Mouse (Mus musculus) left cerebral cortex, postnatal 36 days (tissue): ENCODE measurements around the gene Tnfrsf21. TPM values are rescaled to one million over a fixed set of nuclear protein-coding genes. Genes with fewer than 3 reads are reported as not detected.
A peak's percentile ranks its signal among the peaks of the same experiment; 100 is the strongest.

Experiments used
- DNase-seq, 2 experiments: peaks; one replicate each; pipeline ENCODE4 v3.0.0; 2021 to 2022; ENCODE audit warnings: low spot score in 2 of 2, mixed read lengths in 1 of 2
- intact Hi-C: fragments of 180-260 bp; cut with DNase I; formaldehyde crosslinking; loops from one replicate; pipeline ENCODE4 v1.15.1; 2025
- total RNA-seq, 2 experiments: library from RNA; stranded (reverse); gene quantifications; 2 replicates each; pipeline ENCODE4 v1.2.3; 2021

Gene Tnfrsf21
- total RNA-seq, 2 experiments from 2014 or later = 76.9 to 79.8 TPM

- no peak for DNase-seq
- intact Hi-C loops = no loop called here
Measured at GRCm38 (mm10) chr17:43023637-43024217, 7.4 kb downstream of the Tnfrsf21 start.

DNA sequence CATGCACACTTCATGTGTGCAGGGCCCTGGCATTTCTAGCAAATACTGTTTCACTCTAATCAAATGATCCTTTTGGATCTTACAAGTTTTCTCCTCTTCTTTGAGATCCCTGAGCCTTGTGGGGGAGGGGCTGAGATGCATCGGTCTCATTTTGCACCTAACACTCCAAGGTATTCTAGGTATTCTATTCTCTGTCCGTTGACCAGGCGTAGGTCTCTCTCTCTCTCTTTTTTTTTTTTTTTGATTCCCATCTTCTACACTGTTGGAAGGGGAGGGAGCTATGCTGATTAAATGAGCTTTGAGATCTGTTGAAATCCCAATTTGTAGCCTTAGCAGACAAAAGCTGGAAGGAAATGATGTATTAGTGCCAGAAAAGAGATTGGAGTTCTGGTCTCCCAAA is 8.2 kb downstream of the Tnfrsf21 start:
- no peak for DNase-seq
- intact Hi-C loops = no loop called here

GRCm38 (mm10) chr17:43025048-43025447 is 8.7 kb downstream of the Tnfrsf21 start:
- no peak for DNase-seq
- intact Hi-C loops = no loop called here

GRCm38 (mm10) chr17:43025819-43026593 is 9.7 kb downstream of the Tnfrsf21 start:
- intact Hi-C loops = no loop called here
- no peak for DNase-seq

GRCm38 (mm10) chr17:43026708-43027107 is 10.4 kb downstream of the Tnfrsf21 start:
- intact Hi-C loops = no loop called here

DNA sequence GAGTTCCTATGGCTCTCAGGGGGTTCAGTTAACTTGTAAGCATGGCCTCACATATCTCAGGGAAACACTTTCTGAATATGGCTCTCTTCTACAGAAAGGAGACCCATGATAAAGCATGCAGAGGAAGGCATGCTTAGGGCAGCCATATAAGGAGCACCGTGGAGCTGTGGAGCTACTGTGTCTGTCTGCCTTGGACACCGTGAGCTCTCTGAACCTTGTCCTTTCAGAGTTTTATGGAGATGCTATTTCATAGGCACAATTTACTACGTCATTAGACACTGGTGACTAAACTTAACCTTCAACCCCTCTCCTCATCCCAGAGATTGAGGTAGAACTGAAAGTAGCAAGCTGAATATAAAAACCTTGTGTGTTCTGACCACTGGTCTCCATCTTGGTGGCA is 13.2 kb downstream of the Tnfrsf21 start:
- no peak for DNase-seq
- intact Hi-C loops = no loop called here

More at GRCm38 (mm10) chr17:43026708-43027107, 10.4 kb downstream of the Tnfrsf21 start:
- no peak for DNase-seq

DNA sequence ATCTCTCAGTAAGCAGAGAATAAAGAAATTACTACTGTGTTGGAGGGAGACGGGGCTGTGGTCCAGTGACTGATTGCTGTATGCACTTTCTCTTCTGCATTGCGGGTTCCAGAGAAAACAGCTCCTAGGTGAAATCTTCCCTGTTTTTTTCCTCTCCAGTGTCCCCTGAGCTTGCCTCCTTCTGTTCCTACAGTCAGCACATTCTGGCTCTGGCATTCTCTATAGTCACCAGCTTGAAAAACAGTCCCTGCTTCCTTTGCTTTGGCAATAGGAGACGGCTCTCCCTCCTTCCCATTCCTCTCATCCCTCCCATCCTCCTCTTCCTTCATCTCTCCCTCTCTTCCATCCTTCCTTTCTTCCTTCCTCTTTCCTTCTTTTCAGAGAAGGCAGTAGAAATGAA is 13.9 kb downstream of the Tnfrsf21 start:
- peak in 1 of 2 experiments; percentile 34 for DNase-seq
- intact Hi-C loops = no loop called here

- peak; percentile 27 to 32 for DNase-seq
- intact Hi-C loops = no loop called here
Measured at GRCm38 (mm10) chr17:43032489-43033036, 16.2 kb downstream of the Tnfrsf21 start.

DNA sequence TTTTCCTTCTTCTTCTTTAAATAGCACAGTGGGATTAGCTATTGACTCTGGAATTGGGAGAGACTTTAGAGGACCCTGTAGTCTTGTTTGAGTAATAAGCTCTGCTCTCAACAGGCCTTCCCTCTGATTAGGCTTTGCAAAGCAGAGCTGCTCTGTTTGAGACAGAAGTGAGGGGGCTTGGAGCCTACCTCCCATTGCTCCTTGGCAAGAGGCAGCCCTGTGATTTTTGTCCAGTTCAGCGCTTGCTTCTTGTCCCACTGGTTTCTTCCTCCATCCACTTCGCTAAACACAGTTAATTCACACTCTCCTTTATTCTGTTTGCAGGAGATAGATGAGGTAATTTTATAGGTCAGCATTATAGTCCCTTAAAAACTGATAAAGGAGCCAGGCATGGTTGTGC is 19.0 kb downstream of the Tnfrsf21 start:
- DNase-seq = no peak
- intact Hi-C loops = no loop called here

- DNase-seq = no peak
- intact Hi-C loops = no loop called here
Measured at GRCm38 (mm10) chr17:43036058-43036757, 19.9 kb downstream of the Tnfrsf21 start.

- intact Hi-C loops = no loop called here
- DNase-seq = no peak
Measured at GRCm38 (mm10) chr17:43040571-43040970, 24.2 kb downstream of the Tnfrsf21 start.

- intact Hi-C loops = no loop called here
- no peak for DNase-seq
Measured at GRCm38 (mm10) chr17:43050619-43051018, 34.3 kb downstream of the Tnfrsf21 start.

DNA sequence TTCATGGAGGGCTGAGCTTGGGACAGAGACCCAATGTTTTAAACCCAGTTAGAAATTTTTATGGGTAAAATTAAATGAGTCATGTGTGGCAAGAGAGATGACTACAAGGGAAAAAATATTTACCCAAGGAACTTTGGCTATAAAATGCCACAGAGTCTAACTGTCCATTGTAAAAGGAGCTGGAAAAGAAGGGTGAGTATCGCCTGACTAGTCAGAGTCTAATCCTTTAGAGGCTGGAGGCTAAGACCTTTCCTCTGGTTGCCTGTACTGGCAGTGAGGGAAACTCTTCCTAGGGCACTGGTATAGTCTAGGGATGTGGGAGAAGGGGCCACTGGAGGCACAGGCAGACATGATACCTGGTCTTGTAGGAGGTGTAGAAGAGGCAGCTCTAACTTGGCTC is 36.4 kb downstream of the Tnfrsf21 start:
- DNase-seq = no peak
- intact Hi-C loops = no loop called here

GRCm38 (mm10) chr17:43053943-43054342 is 37.6 kb downstream of the Tnfrsf21 start:
- DNase-seq = no peak
- intact Hi-C loops = no loop called here

GRCm38 (mm10) chr17:43058277-43059025 is 42.1 kb downstream of the Tnfrsf21 start:
- intact Hi-C loops = no loop called here
- no peak for DNase-seq

GRCm38 (mm10) chr17:43064705-43065104 is 48.4 kb downstream of the Tnfrsf21 start:
- intact Hi-C loops = no loop called here
- DNase-seq = no peak

- DNase-seq = no peak
- intact Hi-C loops = no loop called here
Measured at GRCm38 (mm10) chr17:43068846-43069553, 52.6 kb downstream of the Tnfrsf21 start.

GRCm38 (mm10) chr17:43070946-43071345 is 54.6 kb downstream of the Tnfrsf21 start:
- no peak for DNase-seq
- intact Hi-C loops = loop anchor here (10.0 kb wide), 1 partner anchor 164 kb away; no protein-coding TSS in a partner anchor
